Mouse (Mus musculus): ENCODE results near the gene Cped1.
A peak's percentile ranks its signal among the peaks of the same experiment; 100 is the strongest.

Cped1 gene

GRCm38 (mm10) chr6:21985732-21986540, at the start of gene Cped1:
Gene Cped1 (plus strand): TSS chr6:21985916.
- DNase-seq: peak; percentile 46

GRCm38 (mm10) chr6:21937981-21938635, 47.6 kb upstream of the Cped1 start:
- no peak for DNase-seq

DNA sequence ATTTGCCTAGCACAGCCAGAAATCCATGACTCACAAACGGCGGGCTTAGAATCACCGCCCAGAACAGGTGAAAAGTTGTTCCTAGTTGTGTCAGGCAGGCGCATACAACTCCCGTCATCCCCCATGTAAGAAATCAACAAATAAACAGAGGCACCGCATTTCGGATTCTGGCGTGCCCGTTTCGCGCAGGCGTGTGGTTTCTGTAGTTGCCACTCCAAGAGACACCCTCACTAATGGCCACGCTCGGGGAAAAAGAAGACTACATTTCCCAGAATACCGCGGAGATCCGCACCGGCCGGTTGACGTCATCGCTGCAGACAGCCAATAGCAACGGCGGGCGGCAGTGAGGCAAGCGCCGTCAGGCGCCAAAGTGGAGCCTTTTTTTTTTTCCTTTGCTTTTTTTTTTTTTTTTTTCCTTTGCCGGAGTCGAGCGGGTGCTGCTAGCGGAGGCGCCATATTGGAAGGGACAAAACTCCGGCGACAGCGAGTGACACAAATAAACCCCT, 36.4 kb upstream of the Cped1 start, which contains the start of gene Ing3:
TSS of gene Ing3 (plus strand) at position 346 of the 506 bp plus-strand sequence.
- DNase-seq: peak; percentile 95

- DNase-seq: peak; percentile 94
These were observed 35.8 kb upstream of the Cped1 start for GRCm38 (mm10) chr6:21949771-21950448.

DNA sequence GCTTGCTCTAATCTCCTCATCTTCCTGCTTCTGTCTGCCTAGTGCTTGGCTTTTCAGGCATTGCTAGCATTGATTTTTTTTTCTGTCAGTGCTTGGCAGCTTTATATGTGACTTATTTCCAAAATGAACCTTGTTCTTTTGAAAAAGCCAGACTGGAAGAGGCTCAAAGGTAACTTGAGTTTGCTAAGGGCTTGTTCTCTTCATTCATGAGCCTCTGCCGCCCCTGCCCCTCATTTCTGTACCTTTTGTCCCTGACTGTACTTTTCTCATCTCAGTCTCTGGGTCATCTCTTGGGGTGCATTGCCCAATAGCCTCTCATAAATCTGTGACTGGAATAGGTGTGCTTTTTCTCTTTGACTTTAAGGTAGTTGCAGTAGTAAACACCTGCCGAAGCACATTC, 35.0 kb upstream of the Cped1 start:
- DNase-seq: no peak

DNA sequence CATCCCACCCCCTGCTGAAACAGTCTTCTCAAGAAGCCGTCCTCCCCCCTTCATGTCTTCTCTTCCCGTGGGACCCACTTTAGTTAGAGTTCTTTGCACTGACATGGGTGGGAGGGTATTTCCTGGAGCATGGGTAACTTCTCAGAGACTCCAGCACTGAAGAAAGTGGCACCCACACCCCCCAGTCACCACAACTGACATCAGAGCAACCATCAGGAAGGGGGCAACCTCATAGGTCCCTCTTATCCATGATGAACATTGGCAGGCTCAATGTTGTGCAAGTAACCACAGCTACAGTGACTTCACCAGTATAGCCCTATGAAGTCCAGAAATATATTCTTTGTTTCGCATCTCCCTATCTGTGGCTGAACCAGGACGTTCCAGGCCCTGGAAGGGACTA, 30.2 kb upstream of the Cped1 start:
- DNase-seq: no peak

DNA sequence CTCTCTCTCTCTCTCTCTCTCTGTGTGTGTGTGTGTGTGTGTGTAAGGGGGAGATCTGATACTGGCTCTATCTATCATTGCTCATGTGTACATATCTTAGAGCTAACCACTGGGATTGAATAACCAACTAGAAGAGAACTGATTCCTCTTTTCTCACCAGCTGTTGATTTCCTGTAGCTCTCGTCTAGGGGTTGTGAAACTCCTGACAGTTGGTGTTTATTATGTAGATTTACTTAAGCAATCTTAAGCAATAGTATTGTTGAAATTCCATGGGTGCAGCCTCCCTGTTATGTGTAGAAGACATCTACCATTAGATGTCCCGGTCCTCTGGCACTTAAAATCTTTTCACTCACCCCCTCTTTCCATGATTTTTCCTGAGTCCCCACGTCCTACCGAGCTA, 26.8 kb upstream of the Cped1 start:
- DNase-seq: no peak

GRCm38 (mm10) chr6:21959909-21960308, 25.8 kb upstream of the Cped1 start:
- DNase-seq: no peak

- no peak for DNase-seq
These were observed 8.2 kb upstream of the Cped1 start for GRCm38 (mm10) chr6:21977532-21977931.

GRCm38 (mm10) chr6:21981114-21981513, 4.6 kb upstream of the Cped1 start:
- no peak for DNase-seq

DNA sequence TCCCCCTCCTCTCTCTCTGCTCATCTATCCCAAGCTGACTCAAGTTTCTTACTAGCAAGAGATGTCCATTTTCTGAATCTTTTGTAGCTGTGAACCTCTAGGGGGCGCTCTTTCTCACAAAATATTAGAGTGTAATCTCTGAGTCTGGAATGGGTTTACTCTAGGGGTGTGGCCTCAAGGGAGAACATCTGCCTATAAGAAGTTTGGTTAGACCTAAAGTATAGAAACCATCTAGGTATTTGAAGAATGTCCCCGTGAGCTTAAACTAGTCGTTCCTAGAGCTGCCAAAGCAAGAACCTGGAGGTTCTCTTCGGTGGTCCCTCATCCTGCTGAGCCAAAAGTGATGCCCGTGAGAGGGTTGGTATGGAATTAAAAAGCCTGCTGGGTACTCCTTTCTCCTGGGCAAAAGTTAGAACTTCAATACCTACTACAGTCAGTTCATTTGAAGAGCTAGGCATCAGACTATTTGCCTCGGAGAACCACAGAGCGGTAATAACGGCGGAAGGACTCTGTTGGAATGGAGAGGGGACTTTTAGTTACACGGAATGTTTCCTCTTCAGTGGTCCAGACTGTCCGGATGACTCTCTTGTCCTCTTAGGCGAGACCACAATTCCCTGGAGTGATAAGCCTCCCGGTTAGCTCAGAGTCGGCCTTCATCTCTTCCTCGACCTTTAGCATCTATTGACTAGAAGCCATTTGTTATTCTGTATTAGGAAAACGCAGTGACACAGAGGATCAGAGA, 555 bp upstream of the Cped1 start:
- no peak for DNase-seq

- no peak for DNase-seq
These were observed 1.1 kb downstream of the Cped1 start for GRCm38 (mm10) chr6:21986660-21987331.

GRCm38 (mm10) chr6:21987554-21987953, 1.8 kb downstream of the Cped1 start:
- no peak for DNase-seq

GRCm38 (mm10) chr6:21988296-21988695, 2.6 kb downstream of the Cped1 start:
- DNase-seq: no peak

GRCm38 (mm10) chr6:21989081-21989480, 3.4 kb downstream of the Cped1 start:
- no peak for DNase-seq

GRCm38 (mm10) chr6:21990181-21991135, 4.7 kb downstream of the Cped1 start:
- no peak for DNase-seq

DNA sequence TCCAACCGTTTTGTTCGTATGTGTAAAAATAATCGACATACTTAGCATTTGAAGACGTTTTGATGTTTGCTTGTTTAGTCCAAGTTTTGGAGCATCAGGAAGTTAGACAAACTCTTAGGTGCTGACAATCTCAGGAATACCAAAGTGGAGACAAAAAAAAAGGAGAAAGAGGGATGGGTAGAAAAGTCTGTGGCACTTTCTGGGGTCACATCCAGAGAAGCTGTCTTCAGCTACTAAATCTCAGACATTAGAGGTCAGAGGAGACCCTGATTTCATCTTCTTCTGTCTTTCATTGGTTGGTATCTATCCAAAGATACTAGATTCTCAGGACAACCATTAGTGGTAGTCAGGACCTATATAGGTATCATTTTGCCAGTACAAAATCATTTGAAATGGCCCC, 5.4 kb downstream of the Cped1 start:
- DNase-seq: no peak

GRCm38 (mm10) chr6:21993070-21993469, 7.4 kb downstream of the Cped1 start:
- no peak for DNase-seq

DNA sequence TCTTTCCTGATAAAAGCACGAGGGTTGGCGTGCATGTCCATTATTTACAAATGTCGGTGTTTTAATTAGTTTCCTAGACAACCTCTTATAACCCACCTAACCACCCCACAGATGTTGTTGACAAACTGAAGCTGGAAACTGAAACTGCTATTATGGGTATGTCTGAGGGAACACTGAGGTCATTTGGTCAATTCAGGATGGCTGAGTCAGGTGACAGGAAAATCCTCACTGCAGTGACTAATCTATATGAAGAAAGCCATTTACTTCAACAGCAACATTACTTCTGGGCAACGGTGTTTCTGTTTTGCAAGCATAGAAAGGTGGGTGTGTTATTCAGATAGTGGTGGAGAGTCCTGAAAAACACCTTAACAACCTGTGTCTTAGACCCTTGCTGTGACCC, 12.4 kb downstream of the Cped1 start:
- DNase-seq: no peak

DNA sequence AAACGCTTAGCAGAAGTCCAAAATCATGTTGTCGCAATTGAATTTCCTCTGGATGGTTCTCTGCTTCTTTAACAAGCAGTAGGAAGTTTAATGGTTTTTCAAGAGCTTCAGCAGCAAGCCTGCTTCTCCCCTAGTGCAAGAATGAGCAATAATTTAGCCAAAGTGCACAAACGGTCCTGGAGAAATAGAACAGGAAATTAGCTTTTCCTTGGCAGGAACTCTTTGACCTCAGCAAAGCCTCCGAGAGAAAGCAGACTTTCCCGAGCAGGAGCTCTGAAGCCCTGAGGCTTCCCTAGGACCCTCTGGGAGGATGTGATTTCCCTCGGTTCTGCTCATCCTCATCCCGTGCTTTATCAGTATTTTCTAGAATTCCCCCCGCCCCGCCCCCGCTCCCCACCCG, 13.3 kb downstream of the Cped1 start:
- no peak for DNase-seq

GRCm38 (mm10) chr6:22000086-22000485, 14.4 kb downstream of the Cped1 start:
- no peak for DNase-seq
